Mouse (Mus musculus) inflammation-experienced regulatory T-cells (primary cell): ENCODE measurements around the gene Rpl36a-ps1. TPM values are rescaled to one million over a fixed set of nuclear protein-coding genes. Genes with fewer than 3 reads are reported as not detected.

Experiments
- polyA plus RNA-seq, 2 experiments: library from polyadenylated mRNA; unstranded; fragments of 100-300 nt; shearing (Covaris generic); gene quantifications; one replicate each; pipeline ENCODE4 v1.2.1; 2017

Rpl36a-ps1 gene
- 1 to 10 TPM; 5.3 to 6.4 TPM for polyA plus RNA-seq

GRCm38 (mm10) chr14:98994218-98994617 is at the start of gene Rpl36a-ps1:
Gene Rpl36a-ps1 (minus strand): TSS chr14:98994318.

Other genes starting within 250 kb of the Rpl36a-ps1 start
- gene Mzt1, start 51.8 kb upstream of the Rpl36a-ps1 start, polyA plus RNA-seq: 10 to 100 TPM; 44.0 to 52.8 TPM
- 10 to 100 TPM; 26.1 to 33.2 TPM for gene Bora, start 51.9 kb upstream of the Rpl36a-ps1 start, polyA plus RNA-seq
- 10 to 100 TPM; 21.2 to 25.7 TPM for gene Pibf1, start 105.1 kb upstream of the Rpl36a-ps1 start, polyA plus RNA-seq
- 10 to 100 TPM; 33.3 to 33.9 TPM for gene Dis3, start 105.5 kb upstream of the Rpl36a-ps1 start, polyA plus RNA-seq